Mouse (Mus musculus) heart, embryonic 10.5 days (tissue): ENCODE results near the gene Enthd1. TPM values are rescaled to one million over a fixed set of nuclear protein-coding genes. Genes with fewer than 3 reads are reported as not detected.

Experiments used
- DNase-seq: peaks from one replicate; pipeline ENCODE4 v3.0.0-alpha.2; 2017; ENCODE audit warnings: low spot score
- H3K27ac ChIP-seq: fragments of 300-500 bp; sonication (generic); 2 replicates; pipeline ENCODE4 v1.5.1; 2016; ENCODE audit warnings: mild to moderate bottlenecking
- H3K27me3 ChIP-seq: fragments of 300-500 bp; sonication (generic); 2 replicates; pipeline ENCODE4 v1.6.1; 2016; ENCODE audit warnings: mild to moderate bottlenecking; ENCODE audit not compliant: poor library complexity, insufficient read depth, severe bottlenecking
- H3K36me3 ChIP-seq: fragments of 300-500 bp; sonication (generic); 2 replicates; pipeline ENCODE4 v1.6.1; 2016; ENCODE audit warnings: mild to moderate bottlenecking, moderate library complexity
- H3K4me1 ChIP-seq: fragments of 300-500 bp; sonication (generic); 2 replicates; pipeline ENCODE4 v1.6.1; 2016; ENCODE audit warnings: mild to moderate bottlenecking
- H3K4me3 ChIP-seq: fragments of 300-500 bp; sonication (generic); 2 replicates; pipeline ENCODE4 v1.5.1; 2016; ENCODE audit warnings: mild to moderate bottlenecking, moderate library complexity
- H3K9me3 ChIP-seq: fragments of 300-500 bp; sonication (generic); 2 replicates; pipeline ENCODE4 v1.6.1; 2016; ENCODE audit warnings: mild to moderate bottlenecking, moderate library complexity
- WGBS: fragments of 180-500 bp; shearing (Covaris S2); methylation state at CpG from one replicate; pipeline ENCODE4 v1.1.7; 2016; 5-methylcytosine and 5-hydroxymethylcytosine counted together
- polyA plus RNA-seq: library from polyadenylated mRNA; unstranded; fragments of >200 nt; fragmentation: Nextera tagmentation; extraction: Ambion mirVana; gene quantifications from 2 replicates; pipeline ENCODE4 v1.2.1, GENCODE M21; 2016

Gene Enthd1
- polyA plus RNA-seq, 1 experiment from 2014 or later, result not detected

DNA sequence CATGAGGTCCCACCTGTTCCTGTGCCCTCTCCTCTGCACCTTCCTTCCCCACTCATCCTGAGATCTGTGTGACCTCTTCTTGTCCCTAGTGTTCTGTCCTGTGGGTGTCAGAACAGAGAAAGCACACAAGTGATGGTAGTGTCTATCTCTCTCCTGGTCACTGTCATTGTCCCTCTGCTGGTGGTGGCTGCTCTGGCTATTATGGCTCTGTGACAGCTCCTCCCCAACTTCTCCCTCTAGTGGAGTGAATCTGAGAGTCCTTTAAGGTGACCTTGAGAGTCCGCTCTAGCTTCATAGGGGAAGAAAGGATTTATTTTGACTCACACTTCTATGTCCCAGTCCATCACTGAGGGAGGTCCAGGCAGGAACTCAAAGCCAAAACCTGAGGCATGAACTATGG, 79.4 kb downstream of the Enthd1 start:
- Histone ChIP-seq H3K4me3 (no peak overlapping the region), H3K36me3 (no peaks in the 10 kb centered on the region), H3K27me3 (peaks cover 3% of the 10 kb centered on the region; the same call in 1 of the 2 replicates), H3K27ac (peak overlapping the region; percentile 1; the same call in 1 of the 2 replicates), H3K9me3 (no peaks in the 10 kb centered on the region), H3K4me1 (peaks cover 32% of the 10 kb centered on the region)
- DNase-seq, result no peak
- WGBS, result 80% methylated on average over 1 of the region's 1 CpGs

DNA sequence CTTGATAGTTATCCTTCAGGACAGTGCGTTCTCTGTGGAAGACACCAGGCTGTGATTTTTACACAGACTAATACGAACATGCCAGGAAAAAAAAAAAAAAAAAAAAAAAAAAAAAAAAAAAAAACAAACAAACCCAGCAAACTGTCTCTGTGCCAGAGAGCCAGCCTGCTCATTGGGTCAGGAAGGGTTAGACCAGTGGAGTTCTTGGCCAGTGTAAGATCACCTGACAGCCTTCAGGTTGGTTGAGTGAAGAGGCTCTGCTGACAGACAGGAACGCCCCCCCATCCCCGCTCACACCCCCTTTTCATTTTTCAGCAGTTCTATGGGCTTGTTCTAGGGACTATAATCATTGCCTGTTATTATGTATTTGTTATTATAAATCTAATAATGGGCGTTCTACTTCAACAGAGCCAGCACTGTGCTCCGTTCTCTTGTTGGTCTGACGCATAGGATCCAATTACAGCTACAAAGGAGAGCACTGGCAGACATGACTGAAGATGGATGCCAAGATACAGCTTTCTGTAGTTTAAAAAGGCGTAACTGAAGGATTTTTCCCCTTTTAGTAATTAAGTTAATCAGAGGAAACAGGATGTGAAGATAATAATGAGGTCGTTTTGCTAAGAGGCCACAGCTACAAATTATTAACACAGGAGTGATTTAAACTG, 81.8 kb downstream of the Enthd1 start:
- no peaks in the 10 kb centered on the region for H3K9me3 ChIP-seq
- no peaks in the 10 kb centered on the region for H3K27me3 ChIP-seq
- no peak overlapping the region for H3K27ac ChIP-seq
- peaks cover 17% of the 10 kb centered on the region for H3K4me1 ChIP-seq
- H3K36me3 ChIP-seq, result no peaks in the 10 kb centered on the region
- DNase-seq, result no peak
- 77% methylated on average over 9 of the region's 9 CpGs for WGBS
- no peak overlapping the region for H3K4me3 ChIP-seq

DNA sequence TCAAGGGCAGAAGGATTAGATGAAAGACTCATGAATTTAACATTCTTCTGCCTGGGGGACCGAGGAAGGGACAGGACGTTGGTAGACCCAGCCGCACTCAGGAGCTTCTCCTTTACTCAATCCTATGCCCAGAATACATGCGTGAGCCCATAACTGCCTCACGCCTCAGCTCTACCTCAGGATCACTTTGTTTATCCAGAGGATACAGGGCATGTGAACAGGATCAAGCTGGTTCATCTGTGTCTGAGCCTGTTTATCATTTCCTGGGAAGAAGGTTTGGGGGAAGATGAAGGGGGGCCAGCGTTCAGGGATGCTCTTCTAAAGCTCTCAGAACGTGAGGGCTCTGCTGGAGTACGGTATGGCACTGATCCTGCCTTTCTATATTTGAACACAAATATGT, 82.6 kb downstream of the Enthd1 start:
- no peak overlapping the region for H3K4me3 ChIP-seq
- no peaks in the 10 kb centered on the region for H3K9me3 ChIP-seq
- 69% methylated on average over 8 of the region's 8 CpGs for WGBS
- H3K36me3 ChIP-seq, result no peaks in the 10 kb centered on the region
- 0 out of 2 replicates have a peak, but pooled peaks cover 1% of the 10 kb centered on the region for H3K27me3 ChIP-seq
- peaks cover 17% of the 10 kb centered on the region for H3K4me1 ChIP-seq
- no peak for DNase-seq
- no peak overlapping the region for H3K27ac ChIP-seq

DNA sequence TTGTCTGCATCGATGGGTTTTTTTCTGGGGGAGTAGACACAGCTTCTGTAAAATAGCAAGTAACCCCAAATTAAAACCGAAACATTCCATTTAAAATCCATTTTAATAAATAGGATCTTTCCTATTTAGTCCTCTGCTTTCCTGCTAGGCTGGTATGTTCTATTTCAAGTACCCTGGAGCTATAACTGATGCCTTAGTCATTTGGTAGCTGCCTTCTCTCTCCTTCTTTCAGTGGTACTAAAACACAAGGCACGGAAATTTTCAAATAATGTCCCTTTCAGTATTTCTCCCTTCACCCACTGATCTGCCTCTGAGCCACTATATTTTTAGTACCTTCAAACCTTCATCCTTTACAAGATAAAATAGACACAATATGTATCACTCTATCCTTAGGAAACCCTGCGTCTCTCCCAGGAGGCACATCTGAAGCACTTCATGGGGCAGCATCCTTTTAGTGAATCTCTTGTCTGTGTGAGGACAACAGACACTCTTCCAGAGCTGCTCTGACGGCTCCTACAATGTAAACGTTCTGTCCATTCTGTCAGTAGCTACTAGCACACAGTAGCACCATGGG, 90.4 kb downstream of the Enthd1 start:
- no peaks in the 10 kb centered on the region for H3K36me3 ChIP-seq
- WGBS, result 76% methylated on average over 6 of the region's 6 CpGs
- H3K4me1 ChIP-seq, result no peaks in the 10 kb centered on the region
- no peak overlapping the region for H3K27ac ChIP-seq
- no peak for DNase-seq
- no peaks in the 10 kb centered on the region for H3K9me3 ChIP-seq
- H3K27me3 ChIP-seq, result peaks cover 17% of the 10 kb centered on the region; the same call in 1 of the 2 replicates
- no peak overlapping the region for H3K4me3 ChIP-seq

DNA sequence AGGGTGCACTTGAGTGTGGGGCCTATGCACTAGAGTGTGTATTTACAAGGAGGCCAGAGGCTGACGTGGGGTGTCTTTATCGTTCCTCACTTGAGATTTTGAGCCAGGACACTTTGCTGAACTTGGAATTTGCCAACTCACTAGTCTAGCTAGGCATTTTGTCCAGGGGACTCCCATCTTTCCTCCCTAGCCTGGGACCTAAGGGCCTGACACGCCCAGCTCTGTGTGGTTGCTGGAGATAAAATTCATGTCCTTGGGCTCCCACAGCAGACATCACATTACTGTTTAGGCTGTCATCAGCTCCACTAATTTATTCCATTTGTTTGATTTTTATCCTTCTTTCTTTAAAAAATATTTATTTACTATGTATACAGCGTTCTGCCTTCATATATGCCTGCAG, 97.1 kb downstream of the Enthd1 start:
- Histone ChIP-seq H3K4me3 (no peak overlapping the region), H3K27ac (no peak overlapping the region), H3K9me3 (no peaks in the 10 kb centered on the region), H3K36me3 (no peaks in the 10 kb centered on the region), H3K27me3 (peaks cover 22% of the 10 kb centered on the region), H3K4me1 (no peaks in the 10 kb centered on the region)
- WGBS, result 77% methylated on average over 4 of the region's 4 CpGs
- DNase-seq, result no peak

DNA sequence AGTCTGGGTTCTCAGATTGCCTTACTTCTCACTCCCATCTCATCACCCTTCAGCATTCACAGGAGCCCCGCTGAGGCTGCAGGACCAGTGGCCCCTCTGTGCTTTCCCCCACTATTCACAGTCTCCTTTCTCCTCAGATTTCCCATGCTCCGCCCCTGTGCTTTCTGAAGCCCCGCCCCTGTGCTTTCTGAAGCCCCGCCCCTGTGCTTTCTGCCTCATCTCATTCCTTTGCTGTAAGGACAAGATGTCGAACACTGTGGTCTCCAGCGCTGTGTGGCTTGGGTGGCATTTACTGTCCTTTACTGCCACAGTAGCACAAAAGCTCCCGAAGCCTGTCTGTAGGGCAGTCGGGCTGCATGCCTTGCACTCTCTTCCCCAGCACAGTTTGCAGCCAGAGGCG, 102.8 kb downstream of the Enthd1 start:
- H3K27ac ChIP-seq, result peak overlapping the region; percentile 39; the same call in 1 of the 2 replicates
- peak overlapping the region; percentile 46 for H3K4me3 ChIP-seq
- under 1% methylated on average over 9 of the region's 9 CpGs for WGBS
- peaks cover 45% of the 10 kb centered on the region for H3K27me3 ChIP-seq
- H3K4me1 ChIP-seq, result peaks cover 20% of the 10 kb centered on the region; the same call in 1 of the 2 replicates
- DNase-seq, result no peak
- H3K36me3 ChIP-seq, result no peaks in the 10 kb centered on the region
- no peaks in the 10 kb centered on the region for H3K9me3 ChIP-seq

DNA sequence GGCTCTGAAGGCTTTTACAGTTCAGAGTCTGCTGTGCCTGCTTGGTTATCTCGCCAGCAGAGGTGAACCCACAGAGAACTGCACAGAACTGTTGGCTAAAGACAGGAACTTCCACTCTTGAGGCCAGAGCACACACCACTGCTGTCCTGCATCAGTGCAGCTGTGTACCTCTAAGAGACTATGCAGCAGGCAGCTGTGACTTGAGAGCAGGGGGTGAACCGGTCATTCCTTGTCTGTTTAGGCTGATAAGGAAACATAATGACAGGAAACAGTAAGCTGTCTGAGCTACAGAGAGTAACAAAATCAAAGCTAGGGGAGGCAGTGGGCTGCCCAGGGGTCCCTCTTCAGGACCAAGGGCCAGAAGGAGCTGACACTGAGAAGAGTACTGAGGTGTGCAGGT, 103.5 kb downstream of the Enthd1 start:
- no peak for DNase-seq
- H3K4me3 ChIP-seq, result no peak overlapping the region
- H3K27ac ChIP-seq, result no peak overlapping the region
- WGBS, result 20% methylated on average over 2 of the region's 2 CpGs
- H3K9me3 ChIP-seq, result no peaks in the 10 kb centered on the region
- peaks cover 51% of the 10 kb centered on the region for H3K27me3 ChIP-seq
- no peaks in the 10 kb centered on the region for H3K36me3 ChIP-seq
- H3K4me1 ChIP-seq, result peaks cover 20% of the 10 kb centered on the region; the same call in 1 of the 2 replicates

DNA sequence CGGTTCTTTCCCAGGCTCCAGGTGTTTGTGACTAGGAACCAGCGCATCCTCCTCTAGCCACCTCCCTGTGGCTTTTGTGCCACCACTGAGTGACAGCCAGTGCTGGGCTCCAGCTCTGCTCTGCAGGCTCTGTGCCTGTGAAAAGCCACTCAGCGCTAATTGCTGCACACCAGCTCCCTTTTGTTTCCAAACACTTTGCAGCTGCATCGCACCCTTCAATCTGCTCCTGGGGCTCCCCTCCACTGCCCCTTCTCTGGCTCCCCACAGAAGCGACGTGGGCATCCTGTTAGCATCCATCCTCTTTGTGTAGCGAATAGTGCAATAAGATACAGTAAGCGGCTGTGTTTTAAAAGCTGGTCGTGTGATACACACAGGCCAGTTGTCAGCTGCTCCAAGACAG, 104.9 kb downstream of the Enthd1 start:
- 56% methylated on average over 9 of the region's 9 CpGs for WGBS
- DNase-seq, result no peak
- Histone ChIP-seq H3K36me3 (no peaks in the 10 kb centered on the region), H3K27me3 (peaks cover 56% of the 10 kb centered on the region), H3K4me3 (no peak overlapping the region), H3K27ac (no peak overlapping the region), H3K9me3 (no peaks in the 10 kb centered on the region), H3K4me1 (peaks cover 20% of the 10 kb centered on the region; the same call in 1 of the 2 replicates)

DNA sequence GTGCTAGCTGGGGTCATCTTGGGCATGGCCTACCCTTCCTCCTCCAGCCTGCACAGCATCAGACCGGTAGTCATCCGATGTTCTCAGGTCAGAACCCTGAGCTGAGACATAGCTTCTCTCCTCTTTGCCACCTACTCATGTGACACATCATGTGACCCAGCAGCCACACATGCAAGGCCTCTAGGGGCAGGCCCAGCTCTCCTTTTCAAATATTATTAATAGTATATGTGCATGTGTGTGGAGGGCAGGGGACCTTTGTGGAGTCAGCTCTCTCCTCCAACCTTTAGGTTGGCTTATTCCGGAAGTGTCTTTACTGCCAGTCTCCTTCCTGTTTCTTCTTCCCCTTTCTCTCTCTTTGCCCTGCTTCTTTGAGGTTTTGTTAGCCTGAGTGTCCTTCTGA, 107.0 kb downstream of the Enthd1 start:
- H3K4me3 ChIP-seq, result no peak overlapping the region
- peaks cover 50% of the 10 kb centered on the region for H3K27me3 ChIP-seq
- no peaks in the 10 kb centered on the region for H3K36me3 ChIP-seq
- peaks cover 20% of the 10 kb centered on the region; the same call in 1 of the 2 replicates for H3K4me1 ChIP-seq
- WGBS, result 86% methylated on average over 3 of the region's 3 CpGs
- no peaks in the 10 kb centered on the region for H3K9me3 ChIP-seq
- no peak for DNase-seq
- no peak overlapping the region for H3K27ac ChIP-seq

DNA sequence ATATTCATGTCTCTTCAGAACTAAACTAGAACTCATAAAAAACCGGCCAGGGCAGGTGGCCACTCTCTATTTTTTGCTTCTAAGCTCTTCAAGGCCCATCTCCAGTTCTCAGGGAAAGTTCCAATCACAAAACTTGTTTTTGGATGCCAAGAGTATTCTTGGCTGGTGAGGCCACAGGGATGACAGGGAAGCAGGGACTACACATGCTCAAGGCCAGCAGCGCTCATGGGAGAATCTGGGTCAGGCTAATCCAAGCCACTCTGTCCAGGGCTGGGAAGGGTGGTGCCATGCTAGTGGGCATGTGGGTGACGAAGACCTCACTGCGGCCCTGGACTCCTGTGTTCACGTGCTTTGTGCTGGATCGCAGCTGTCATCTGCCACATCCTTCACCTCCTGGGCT, 110.5 kb downstream of the Enthd1 start:
- no peak for DNase-seq
- WGBS, result 68% methylated on average over 6 of the region's 6 CpGs
- Histone ChIP-seq H3K9me3 (no peaks in the 10 kb centered on the region), H3K27ac (no peak overlapping the region), H3K4me1 (peaks cover 6% of the 10 kb centered on the region), H3K36me3 (no peaks in the 10 kb centered on the region), H3K27me3 (peaks cover 32% of the 10 kb centered on the region), H3K4me3 (no peak overlapping the region)

DNA sequence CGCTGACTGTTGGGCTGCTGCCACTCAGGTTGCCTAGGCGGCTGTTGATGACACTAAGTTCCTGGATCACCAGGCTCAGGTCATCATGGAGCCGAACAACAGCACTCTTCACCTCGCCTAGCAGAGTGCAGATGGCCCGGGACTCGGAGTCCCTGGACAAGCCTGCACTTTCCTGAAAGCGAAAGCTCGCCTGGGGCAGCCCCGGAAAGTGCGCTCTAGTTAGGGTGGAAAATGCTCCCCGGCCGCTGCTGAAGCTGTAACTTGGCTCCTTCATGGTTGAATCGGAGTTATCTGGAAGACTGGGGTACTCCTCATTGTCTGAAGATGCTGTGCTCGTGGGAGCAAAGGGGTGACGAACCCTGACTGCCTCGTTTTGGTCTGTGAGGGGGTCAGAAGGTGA, 112.5 kb downstream of the Enthd1 start:
- Histone ChIP-seq H3K27ac (no peak overlapping the region), H3K9me3 (no peaks in the 10 kb centered on the region), H3K4me1 (peaks cover 6% of the 10 kb centered on the region), H3K4me3 (peak overlapping the region; percentile 16; the same call in 1 of the 2 replicates), H3K36me3 (no peaks in the 10 kb centered on the region), H3K27me3 (peaks cover 29% of the 10 kb centered on the region)
- 30% methylated on average over 16 of the region's 16 CpGs for WGBS
- DNase-seq, result no peak

DNA sequence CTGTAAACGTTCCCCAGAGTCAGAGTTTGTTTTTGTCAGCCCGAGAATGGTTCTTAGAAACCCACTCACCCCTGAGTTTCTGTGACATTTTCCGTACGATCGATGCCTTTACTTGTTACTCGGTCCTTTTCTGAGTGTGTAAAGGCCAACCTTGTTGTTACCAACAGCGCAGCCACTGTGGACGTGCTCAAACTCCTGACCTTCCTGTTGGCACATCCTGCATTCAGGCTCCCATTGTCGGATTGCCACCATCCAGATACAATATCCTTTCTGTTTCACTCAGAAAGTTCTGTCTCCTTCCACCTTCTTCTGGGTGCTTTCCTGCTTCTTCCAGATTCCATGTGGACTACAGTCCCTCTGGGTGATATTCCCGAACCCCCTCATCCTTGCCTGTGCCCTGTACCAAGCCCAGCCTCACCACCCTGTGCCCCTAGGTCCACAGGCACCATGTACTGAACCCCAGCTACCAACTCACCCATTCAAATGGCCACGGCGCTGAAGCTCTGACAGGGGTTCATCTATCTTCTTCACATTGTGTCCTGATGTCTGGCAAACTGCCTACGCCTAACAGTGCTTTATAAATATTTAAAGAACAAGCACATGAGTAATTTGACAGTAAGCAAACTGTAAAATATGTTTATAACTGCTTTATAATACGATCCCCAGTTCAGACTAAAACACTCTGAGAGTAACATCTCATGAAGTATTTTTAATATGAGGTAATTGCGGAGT, 118.8 kb downstream of the Enthd1 start:
- no peak overlapping the region for H3K27ac ChIP-seq
- H3K9me3 ChIP-seq, result no peaks in the 10 kb centered on the region
- no peak for DNase-seq
- H3K4me3 ChIP-seq, result no peak overlapping the region
- H3K4me1 ChIP-seq, result no peaks in the 10 kb centered on the region
- no peaks in the 10 kb centered on the region for H3K36me3 ChIP-seq
- 78% methylated on average over 15 of the region's 15 CpGs for WGBS
- peaks cover 19% of the 10 kb centered on the region for H3K27me3 ChIP-seq

DNA sequence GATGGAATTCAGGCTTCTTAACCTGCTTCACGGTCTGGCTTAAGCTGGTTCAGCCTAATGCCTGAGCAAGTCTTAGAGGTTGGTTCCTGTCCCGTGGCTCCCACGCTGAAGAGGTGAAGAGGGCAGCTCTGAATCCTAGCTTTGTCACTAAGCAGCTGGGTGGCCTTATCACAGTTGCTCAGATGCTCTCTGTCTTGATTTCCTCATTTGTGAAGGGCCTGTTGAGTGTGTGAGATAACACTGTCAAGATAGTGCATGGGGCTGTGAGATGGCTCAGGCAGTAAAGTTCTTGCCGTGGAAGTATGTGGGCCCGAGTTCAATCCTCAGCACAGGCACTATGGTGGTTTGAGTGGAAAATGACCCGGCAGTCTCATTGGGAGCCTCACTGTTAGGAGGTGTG, 124.8 kb downstream of the Enthd1 start:
- Histone ChIP-seq H3K27ac (no peak overlapping the region), H3K4me3 (no peak overlapping the region), H3K36me3 (no peaks in the 10 kb centered on the region), H3K4me1 (peaks cover 29% of the 10 kb centered on the region), H3K9me3 (no peaks in the 10 kb centered on the region), H3K27me3 (peaks cover 50% of the 10 kb centered on the region)
- DNase-seq, result no peak
- WGBS, result 20% methylated on average over 6 of the region's 6 CpGs
